Mouse (Mus musculus): ENCODE measurements at regions not wholly inside any gene's neighbourhood (a gene's known extent, or its start where the extent isn't known, plus 50 kb on each side); places are given as distances from the start of the nearest gene placed in this dataset.
A peak's percentile ranks its signal among the peaks of the same experiment; 100 is the strongest.
"Not testable (repeated sequence)": the region's sequence is repeated elsewhere in the genome, so short reads cannot be mapped to it uniquely, and the experiment has no call there.

- DNase-seq (ENCODE audit: low read depth, low spot score) = peak; percentile 27
Measured at GRCm38 (mm10) chr4:22131751-22132736, 200.9 kb downstream of the Faxc start.

- DNase-seq (ENCODE audit: low read depth, low spot score) = no peak
Measured at GRCm38 (mm10) chr4:22133547-22134495, 202.7 kb downstream of the Faxc start.

GRCm38 (mm10) chr4:22140122-22140521 is 209.0 kb downstream of the Faxc start:
- DNase-seq (ENCODE audit: low read depth, low spot score) = no peak

DNA sequence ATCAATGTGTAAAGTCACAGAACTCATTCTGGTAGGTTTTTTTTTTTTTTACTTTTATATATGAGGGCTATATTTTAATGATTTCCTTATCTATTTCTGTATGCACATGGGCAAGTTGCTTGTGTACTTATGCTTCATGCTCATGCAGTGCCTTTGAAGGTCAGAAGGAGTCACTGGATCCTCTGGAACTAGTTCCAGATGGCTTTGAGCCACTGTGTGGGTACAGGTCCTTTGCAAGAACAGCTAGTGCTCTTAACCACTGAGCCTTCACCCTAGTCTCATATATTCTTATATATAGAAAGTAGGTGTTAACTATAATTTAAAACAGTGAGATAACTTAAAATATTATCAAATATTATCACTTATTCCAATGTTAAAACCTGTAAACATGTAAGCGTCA is 212.4 kb downstream of the Faxc start:
- DNase-seq (ENCODE audit: low read depth, low spot score) = peak; percentile 72

DNA sequence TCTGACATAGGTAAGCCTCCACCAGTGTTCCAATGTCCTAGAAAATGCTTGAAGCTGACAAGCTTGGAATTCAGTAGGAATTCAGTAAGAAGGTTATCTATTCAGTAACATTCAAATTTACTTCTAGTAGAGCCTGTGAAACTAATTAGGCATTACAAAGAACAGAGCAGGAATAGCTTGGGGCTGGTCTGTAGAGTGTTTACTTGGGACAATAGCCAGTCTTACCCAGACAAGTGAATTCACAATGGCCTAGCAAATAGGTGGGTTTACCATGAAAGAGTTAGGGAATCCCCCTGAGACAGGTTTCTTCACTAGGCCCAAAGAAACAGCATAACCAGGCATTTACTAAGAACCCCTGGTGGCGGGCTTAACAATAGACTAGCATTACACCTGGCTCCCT is 212.5 kb upstream of the Fbxl4 start:
- not testable (repeated sequence) for DNase-seq (ENCODE audit: low read depth, low spot score)

DNA sequence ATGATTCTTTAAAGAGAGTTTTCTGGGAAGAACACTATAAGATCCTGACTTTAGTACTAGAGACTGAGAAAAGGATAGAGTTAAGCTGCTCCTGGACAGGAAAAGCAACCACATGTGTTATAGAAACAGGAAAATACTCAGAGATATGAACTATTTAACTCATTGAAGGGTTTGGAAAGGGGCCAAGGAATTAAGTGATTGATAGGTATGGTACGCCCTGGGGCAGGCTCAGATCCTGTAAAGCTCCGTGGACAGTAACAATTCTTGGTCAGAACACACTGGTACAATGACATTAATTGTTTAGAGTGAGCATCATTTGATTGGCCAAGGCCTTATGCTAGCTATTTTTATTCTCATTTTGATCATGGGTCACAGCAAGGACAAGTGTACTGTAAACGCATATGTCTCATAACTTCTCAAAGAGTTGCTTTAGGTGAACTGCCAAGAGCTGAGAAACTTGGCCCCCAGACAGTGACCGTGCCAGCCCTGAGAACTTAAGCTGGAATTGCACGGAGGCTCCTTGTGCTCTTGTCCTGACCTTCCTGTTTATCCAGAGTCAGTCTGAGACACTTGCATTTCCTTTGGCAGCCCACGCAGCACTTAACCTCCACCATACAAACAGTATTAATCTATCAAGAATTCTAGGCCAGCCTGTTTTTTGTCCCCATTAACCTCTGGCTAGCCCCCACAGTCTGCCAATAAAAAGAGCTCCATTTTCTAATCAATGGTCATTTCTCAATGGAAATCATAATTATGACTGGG is 210.5 kb upstream of the Fbxl4 start:
- no peak for DNase-seq (ENCODE audit: low read depth, low spot score)

- no peak for DNase-seq (ENCODE audit: low read depth, low spot score)
Measured at GRCm38 (mm10) chr4:22151899-22152493, 205.3 kb upstream of the Fbxl4 start.

- no peak for DNase-seq (ENCODE audit: low read depth, low spot score)
Measured at GRCm38 (mm10) chr4:22152971-22153544, 204.3 kb upstream of the Fbxl4 start.

DNA sequence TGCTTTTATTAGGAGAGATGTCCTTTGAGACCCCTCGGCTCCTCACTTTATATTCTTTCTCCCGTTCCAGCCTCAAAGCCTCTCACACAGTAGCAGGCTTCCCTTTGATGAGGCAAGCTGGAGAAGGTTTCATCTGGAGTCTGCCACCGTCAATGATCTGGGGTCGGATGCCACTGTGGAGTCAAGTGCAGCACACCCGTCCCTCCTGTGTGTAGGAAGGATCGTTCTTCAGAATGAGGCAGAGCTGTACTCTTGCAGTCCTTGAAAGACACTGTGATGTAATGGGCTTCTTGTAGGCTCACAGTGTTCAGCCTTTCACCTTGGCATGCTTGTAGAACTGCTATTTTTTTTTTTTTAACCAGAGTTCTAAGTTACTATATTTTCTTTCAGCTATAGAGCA is 203.7 kb upstream of the Fbxl4 start:
- no peak for DNase-seq (ENCODE audit: low read depth, low spot score)

- no peak for DNase-seq (ENCODE audit: low read depth, low spot score)
Measured at GRCm38 (mm10) chr4:22186422-22186821, 170.9 kb upstream of the Fbxl4 start.

- DNase-seq (ENCODE audit: low read depth, low spot score) = no peak
Measured at GRCm38 (mm10) chr4:22188141-22189006, 169.0 kb upstream of the Fbxl4 start.

GRCm38 (mm10) chr4:22196501-22196900 is 160.8 kb upstream of the Fbxl4 start:
- DNase-seq (ENCODE audit: low read depth, low spot score) = no peak

GRCm38 (mm10) chr4:22208531-22208930 is 148.8 kb upstream of the Fbxl4 start:
- no peak for DNase-seq (ENCODE audit: low read depth, low spot score)

DNA sequence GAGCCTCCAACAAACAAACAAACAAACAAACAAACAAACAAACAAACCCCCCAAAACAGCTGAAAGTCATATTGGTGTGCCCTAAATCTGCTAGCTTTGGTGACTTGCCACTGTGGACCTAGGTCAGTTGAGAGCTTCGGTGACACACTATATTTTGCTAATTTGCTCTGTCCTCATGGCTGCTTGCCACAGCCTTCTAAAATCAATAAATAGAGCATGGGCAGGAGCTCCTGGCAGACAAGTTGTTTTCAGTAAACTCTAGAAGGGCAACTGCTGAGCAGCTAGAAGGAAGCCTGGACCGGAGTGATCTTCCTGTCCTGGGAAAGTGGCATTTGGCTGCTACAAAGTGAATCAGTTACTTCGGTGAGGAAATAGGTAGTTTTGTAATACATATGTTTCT is 119.7 kb upstream of the Fbxl4 start:
- DNase-seq (ENCODE audit: low read depth, low spot score) = peak; percentile 75

GRCm38 (mm10) chr4:22250276-22250675 is 107.1 kb upstream of the Fbxl4 start:
- DNase-seq (ENCODE audit: low read depth, low spot score) = not testable (repeated sequence)

- no peak for DNase-seq (ENCODE audit: low read depth, low spot score)
Measured at GRCm38 (mm10) chr4:22263903-22264302, 93.4 kb upstream of the Fbxl4 start.

DNA sequence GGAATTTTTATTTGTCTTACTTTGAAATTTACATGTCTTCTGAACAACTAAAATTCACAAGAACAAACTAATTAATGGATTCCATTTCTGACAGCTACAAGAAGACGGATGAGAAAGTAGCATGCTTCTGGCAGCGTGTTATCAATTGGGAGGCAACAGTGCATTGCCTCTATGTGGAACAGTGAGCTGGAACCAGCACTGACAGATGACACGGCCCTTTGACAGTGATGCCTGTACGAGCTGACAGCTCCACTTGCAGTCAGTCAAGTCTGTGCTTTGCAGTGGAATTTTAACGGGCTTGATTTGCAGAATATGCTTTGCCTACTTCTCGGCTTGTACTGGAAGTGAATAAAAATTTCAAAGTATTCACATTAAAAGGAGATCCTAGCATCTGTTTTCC is 88.3 kb upstream of the Fbxl4 start:
- no peak for DNase-seq (ENCODE audit: low read depth, low spot score)

DNA sequence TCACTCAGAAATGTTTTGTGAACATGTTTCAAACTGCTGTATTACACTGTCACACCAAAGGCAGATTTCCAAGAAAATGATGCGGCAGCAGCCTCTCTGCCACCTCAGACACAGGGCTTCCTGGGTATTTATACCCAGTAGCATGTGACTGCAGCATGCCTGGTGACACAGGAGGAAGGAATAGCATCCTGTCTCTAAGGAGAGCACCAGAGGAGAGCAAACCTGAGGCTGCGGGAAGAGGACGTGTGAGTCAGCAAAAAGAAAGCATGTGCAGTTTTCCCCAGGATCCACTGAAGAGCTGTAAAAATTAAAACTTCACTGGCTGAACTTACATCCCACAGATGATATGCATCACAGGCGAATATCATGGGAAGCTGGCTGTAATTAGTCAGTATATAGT is 83.2 kb upstream of the Fbxl4 start:
- no peak for DNase-seq (ENCODE audit: low read depth, low spot score)

GRCm38 (mm10) chr4:22282536-22283323 is 74.6 kb upstream of the Fbxl4 start:
- no peak for DNase-seq (ENCODE audit: low read depth, low spot score)
